Mouse (Mus musculus) regulatory T cell (primary cell): ENCODE measurements around the gene Zmym4.
"Not testable (repeated sequence)": the region's sequence is repeated elsewhere in the genome, so short reads cannot be mapped to it uniquely, and the experiment has no call there.

Experiments used
- in situ Hi-C: fragments of 300-600 bp; cut with MboI, MseI; formaldehyde crosslinking; loops from one replicate; pipeline ENCODE4 v1.15.1; 2025; ENCODE audit warnings: high pct_unique_total_duplicates

Gene Zmym4

GRCm38 (mm10) chr4:126967864-126968821 lies at the start of gene Zmym4:
Zmym4 (minus strand) TSS chr4:126968135.
- in situ Hi-C loops = no loop called here

DNA sequence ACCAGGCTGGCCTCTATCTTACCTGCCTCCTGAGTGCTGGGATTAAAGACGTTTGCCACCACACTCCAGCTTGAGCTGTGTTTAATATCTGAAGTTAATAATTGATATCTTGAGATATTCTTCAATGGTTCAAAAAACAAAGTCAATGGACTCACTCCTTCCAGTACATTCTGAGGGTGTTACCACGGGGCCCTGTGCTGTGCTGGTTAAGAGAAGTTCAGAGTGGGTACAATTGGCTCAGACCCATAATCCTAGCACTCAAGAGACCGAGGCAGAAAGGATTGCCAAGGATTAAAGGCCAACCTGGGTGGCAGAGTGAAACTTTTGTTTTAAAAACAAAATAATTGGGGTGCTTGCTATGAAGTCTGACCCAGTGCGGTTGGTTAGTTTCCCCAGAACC lies 48.4 kb upstream of the Zmym4 start:
- in situ Hi-C loops = no loop called here

DNA sequence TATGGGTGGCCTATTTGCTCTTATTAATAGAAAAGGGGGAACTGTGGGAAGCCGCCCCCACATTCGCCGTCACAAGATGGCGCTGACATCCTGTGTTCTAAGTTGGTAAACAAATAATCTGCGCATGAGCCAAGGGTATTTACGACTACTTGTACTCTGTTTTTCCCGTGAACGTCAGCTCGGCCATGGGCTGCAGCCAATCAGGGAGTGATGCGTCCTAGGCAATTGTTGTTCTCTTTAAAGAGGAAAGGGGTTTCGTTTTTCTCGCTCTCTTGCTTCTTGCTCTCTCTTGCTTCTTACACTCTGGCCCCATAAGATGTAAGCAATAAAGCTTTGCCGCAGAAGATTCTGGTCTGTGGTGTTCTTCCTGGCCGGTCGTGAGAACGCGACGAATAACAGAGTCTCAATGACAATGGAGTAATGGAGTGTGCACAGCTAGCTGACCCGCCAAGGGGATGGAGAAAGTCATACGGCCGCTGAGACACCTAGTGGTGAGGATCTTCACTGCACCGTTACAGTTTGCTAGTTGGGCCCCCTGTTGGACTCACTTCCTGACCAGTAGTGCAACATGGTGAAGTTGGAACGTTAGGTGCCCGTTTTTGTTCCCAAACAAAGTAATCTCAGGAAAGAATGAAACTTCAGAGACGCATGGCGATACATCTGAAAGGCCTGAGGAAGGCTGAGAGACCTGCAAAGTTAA lies 47.5 kb upstream of the Zmym4 start:
- in situ Hi-C loops = not testable (repeated sequence)

- in situ Hi-C loops = no loop called here
These were observed 37.4 kb upstream of the Zmym4 start for GRCm38 (mm10) chr4:127005113-127005936.

- in situ Hi-C loops = no loop called here
These were observed 36.4 kb upstream of the Zmym4 start for GRCm38 (mm10) chr4:127004384-127004783.

GRCm38 (mm10) chr4:127000601-127001105 lies 32.7 kb upstream of the Zmym4 start:
- in situ Hi-C loops = no loop called here

DNA sequence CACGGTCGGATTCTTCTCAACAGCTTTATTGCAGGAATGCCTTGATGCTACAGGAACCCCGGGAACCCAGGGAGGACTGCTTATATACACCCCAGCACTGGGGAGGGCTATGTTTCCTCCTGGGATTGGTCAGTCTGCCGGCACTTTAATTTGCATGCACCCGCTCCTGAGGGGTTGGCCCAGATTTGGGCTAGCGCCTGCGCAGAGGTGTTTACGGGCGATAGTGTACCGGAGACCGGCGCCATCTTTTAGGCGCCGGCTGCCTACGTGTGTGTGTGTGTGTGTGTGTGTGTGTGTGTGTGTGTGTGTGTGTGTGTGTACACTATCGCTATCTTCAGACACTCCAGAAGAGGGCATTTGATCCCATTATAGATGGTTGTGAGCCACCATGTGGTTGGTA lies 31.4 kb upstream of the Zmym4 start:
- in situ Hi-C loops = not testable (repeated sequence)

- in situ Hi-C loops = no loop called here
These were observed 24.4 kb upstream of the Zmym4 start for GRCm38 (mm10) chr4:126992356-126992755.

GRCm38 (mm10) chr4:126990553-126990952 lies 22.6 kb upstream of the Zmym4 start:
- in situ Hi-C loops = no loop called here

- in situ Hi-C loops = no loop called here
These were observed 20.6 kb upstream of the Zmym4 start for GRCm38 (mm10) chr4:126988503-126988902.

DNA sequence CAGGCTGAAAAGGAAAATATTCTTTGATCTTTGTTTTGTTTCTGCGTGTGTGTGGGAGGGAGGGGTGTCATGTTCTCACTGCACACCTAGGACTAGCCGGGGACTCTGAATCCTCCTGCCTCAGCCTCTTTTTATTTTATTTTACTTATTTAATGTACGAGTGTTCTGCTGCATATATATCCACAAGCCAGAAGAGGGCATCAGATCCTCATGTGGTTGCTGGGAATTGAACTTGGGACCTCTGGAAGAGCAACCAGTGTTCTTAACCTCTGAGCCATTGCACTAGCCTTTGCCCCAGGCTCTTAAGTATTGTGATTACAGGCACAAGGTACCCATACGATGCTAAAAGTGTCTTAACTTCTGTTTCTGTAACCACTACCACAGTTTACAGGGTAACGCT lies 18.8 kb upstream of the Zmym4 start:
- in situ Hi-C loops = no loop called here

DNA sequence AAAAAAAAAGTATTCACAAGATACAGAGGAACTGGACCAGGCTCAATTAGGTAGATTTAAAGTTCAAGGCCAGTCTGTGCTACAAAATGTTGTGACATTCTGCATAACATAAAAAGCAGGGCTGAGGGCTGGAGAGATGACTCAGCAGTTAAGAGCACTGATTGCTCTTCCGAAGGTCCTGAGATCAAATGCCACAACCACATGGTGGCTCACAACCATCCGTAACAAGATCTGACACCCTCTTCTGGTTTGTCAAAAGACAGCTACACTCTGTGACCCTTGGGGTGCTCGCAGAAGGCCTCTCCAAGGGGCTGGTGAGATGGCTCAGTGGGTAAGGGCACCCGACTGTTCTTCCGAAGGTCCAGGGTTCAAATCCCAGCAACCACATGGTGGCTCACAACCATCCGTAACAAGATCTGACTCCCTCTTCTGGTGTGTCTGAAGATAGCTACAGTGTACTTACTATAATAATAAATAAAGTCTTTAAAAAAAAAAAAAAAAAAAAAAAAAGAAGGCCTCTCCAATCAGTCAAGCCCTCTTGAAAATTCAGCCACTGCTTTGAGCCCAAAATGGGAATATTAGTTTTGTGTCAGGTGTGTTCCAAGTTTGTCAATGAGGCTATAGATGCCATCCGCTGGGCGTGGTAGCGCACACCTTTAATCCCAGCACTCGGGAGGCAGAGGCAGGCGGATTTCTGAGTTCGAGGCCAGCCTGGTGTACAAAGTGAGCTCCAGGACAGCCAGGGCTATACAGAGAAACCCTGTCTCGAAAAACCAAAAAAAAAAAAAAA lies 16.0 kb upstream of the Zmym4 start:
- in situ Hi-C loops = not testable (repeated sequence)

- in situ Hi-C loops = no loop called here
These were observed 15.4 kb upstream of the Zmym4 start for GRCm38 (mm10) chr4:126983321-126983720.

DNA sequence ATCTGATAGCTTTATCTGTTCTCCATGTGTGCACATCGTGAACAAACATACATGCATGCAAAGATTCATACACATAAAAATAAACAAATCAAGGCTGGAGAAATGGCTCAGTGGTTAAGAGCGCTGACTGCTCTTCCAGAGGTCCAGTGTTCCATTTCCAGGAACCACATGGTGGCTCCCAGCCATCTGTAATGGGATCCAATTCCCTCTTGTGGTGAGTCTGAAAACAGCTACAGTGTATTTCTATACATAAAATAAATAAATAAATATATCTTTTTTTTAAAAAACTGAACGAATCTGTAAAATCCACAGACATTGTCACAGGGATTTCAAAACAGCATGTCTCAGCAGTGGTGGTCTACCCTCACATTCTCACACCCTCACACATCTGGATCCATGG lies 10.8 kb upstream of the Zmym4 start:
- in situ Hi-C loops = no loop called here

DNA sequence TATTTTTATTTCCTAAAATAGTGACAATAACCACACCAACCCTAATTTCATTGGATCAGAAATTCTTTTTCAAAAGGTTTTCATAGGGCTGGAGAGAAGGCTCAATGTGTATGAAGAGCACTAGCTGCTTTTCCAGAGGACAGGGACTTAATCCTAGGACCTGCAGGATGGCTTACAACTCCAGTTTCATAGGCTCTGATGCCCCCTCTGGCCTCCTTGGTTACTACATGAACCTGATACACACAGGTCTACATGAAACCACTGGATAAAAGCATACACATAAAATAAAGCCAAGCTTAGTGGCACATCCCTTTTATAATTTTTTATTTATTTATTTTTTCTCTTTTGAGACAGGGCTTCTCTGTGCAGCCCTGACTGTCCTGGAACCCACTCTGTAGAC lies 9.5 kb upstream of the Zmym4 start:
- in situ Hi-C loops = no loop called here

DNA sequence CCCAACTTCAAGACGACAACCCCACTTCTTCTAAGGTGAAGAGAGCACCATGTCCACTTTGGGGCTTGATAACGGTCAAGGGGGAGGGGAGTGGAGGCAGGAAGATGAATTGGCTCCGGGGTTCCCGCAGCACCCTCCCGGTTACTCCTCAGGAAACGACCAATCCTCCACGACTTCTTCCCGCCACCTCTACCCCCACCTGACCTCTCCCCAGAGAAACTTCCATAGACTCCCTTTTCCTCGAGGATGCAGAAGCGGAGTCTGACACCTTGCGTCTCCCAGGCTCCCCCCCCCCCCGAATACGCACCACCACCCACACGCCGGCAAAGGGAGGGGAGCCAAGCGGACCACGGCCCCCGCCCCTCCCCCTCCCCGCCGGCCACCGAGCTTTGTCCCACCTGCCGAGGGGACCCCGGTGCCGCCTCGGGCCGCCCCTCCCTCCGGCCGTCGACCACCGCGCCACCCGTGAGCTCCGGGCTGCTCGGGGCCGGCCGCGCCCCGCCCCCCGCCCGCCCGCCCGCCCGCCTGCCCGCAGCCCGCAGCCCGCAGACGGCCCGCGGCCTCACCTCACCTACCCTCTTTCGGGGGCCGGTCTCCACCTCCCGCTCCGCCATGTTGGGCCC lies 583 bp downstream of the Zmym4 start:
- in situ Hi-C loops = no loop called here

DNA sequence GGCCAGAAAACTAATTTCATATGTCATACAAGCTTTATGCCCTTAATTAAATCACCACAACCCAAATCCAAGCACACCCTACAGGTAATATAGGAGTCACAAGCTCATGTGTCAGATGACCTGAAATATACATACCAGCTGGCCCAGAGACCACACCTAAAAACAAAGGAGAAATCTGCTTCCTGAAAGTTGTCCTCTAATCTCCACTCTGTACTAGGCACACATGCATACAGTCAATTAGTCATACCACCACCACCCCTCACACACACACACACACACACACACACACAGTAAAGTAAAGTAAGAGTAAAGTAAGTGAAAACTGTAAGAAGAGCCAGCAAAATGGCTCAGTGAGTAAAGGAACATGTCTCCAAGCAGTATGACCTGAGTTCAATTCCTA lies 9.3 kb downstream of the Zmym4 start:
- in situ Hi-C loops = no loop called here

GRCm38 (mm10) chr4:126958261-126958660 lies 9.7 kb downstream of the Zmym4 start:
- in situ Hi-C loops = no loop called here

- in situ Hi-C loops = no loop called here
These were observed 10.5 kb downstream of the Zmym4 start for GRCm38 (mm10) chr4:126957434-126957833.

DNA sequence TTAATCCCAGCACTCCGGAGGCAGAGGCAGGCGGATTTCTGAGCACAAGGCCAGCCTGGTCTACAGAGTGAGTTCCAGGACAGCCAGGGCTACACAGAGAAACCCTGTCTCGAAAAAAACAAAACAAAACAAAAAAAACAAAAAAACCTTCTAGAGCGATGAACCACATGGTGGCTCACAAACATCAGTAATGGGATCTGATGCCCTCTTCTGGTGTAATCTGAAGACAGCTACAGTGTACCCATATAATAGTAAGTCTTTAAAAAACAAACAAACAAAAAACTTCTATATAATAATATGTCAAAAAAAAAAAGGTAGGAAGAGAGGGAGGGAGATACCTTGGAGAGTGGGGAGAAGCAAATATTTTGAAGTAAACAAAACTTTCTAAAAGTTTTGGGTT lies 17.1 kb downstream of the Zmym4 start:
- in situ Hi-C loops = not testable (repeated sequence)
